Mouse (Mus musculus): ENCODE measurements around the gene Prkag2. TPM values are rescaled to one million over a fixed set of nuclear protein-coding genes. Genes with fewer than 3 reads are reported as not detected.

The Prkag2 gene
- polyA plus RNA-seq, 1 experiment from 2014 or later = 38.3 TPM

GRCm38 (mm10) chr5:24842274-24843102 lies 258.0 kb downstream of the Prkag2 start, which contains the start of gene Rheb:
Gene Rheb, minus strand, starts transcription at chr5:24842624.
- Histone ChIP-seq H3K36me3 (ENCODE audit: control insufficient read depth, insufficient read depth) (no peaks in the 10 kb centered on the region), H3K4me3 (ENCODE audit: low read depth, low read length) (peak within 1 kb of the TSS; percentile 87), H3K4me2 (replicated peaks; ENCODE audit: low read depth) (peak within 1 kb of the TSS; percentile 74), H3K9me3 (ENCODE audit: control insufficient read depth) (no peaks in the 10 kb centered on the region), H3K27me3 (replicated peaks; ENCODE audit: control insufficient read depth, insufficient read depth, low read length) (no peaks in the 10 kb centered on the region), H3K27ac (ENCODE audit: low read depth, low read length) (peak within 1 kb of the TSS; percentile 99), H3K4me1 (replicated peaks; ENCODE audit: control insufficient read depth, insufficient read depth, low read length) (0 out of 2 replicates have a peak, but pooled peaks cover 7% of the 10 kb centered on the region), H3K9ac (ENCODE audit: low read depth, low read length) (peak within 1 kb of the TSS; percentile 92)
- no peak for TF ChIP-seq CTCF (IDR thresholded peaks at IDR 0.05; ENCODE audit: low read depth)
- WGBS = under 1% methylated on average over 92 of the region's 92 CpGs
- peak; percentile 97 for ATAC-seq

- ATAC-seq = no peak; the same call in 1 of the 2 replicates
- no peaks in the 10 kb centered on the region for H3K27me3 ChIP-seq (replicated peaks; ENCODE audit: control insufficient read depth, insufficient read depth, low read length)
- no peaks in the 10 kb centered on the region for H3K9me3 ChIP-seq (ENCODE audit: control insufficient read depth)
- peak overlapping the region; percentile 99 for H3K27ac ChIP-seq (ENCODE audit: low read depth, low read length)
- H3K4me1 ChIP-seq (replicated peaks; ENCODE audit: control insufficient read depth, insufficient read depth, low read length) = 0 out of 2 replicates have a peak, but pooled peaks cover 7% of the 10 kb centered on the region
- under 1% methylated on average over 37 of the region's 50 CpGs for WGBS
- no peaks in the 10 kb centered on the region for H3K36me3 ChIP-seq (ENCODE audit: control insufficient read depth, insufficient read depth)
- H3K4me2 ChIP-seq (replicated peaks; ENCODE audit: low read depth) = peak overlapping the region; percentile 65
- TF ChIP-seq CTCF (IDR thresholded peaks at IDR 0.05; ENCODE audit: low read depth) = no peak
- H3K9ac ChIP-seq (ENCODE audit: low read depth, low read length) = peak overlapping the region; percentile 92
- peak overlapping the region; percentile 87 for H3K4me3 ChIP-seq (ENCODE audit: low read depth, low read length)
Observed at GRCm38 (mm10) chr5:24841662-24842273, 258.7 kb downstream of the Prkag2 start.

GRCm38 (mm10) chr5:24840975-24841431 lies 259.4 kb downstream of the Prkag2 start:
- Histone ChIP-seq H3K4me2 (replicated peaks; ENCODE audit: low read depth) (peak overlapping the region; percentile 65), H3K4me3 (ENCODE audit: low read depth, low read length) (peak overlapping the region; percentile 87), H3K27ac (ENCODE audit: low read depth, low read length) (peak overlapping the region; percentile 99; the same call in 1 of the 2 replicates), H3K36me3 (ENCODE audit: control insufficient read depth, insufficient read depth) (no peaks in the 10 kb centered on the region), H3K9me3 (ENCODE audit: control insufficient read depth) (no peaks in the 10 kb centered on the region), H3K27me3 (replicated peaks; ENCODE audit: control insufficient read depth, insufficient read depth, low read length) (no peaks in the 10 kb centered on the region), H3K4me1 (replicated peaks; ENCODE audit: control insufficient read depth, insufficient read depth, low read length) (0 out of 2 replicates have a peak, but pooled peaks cover 7% of the 10 kb centered on the region), H3K9ac (ENCODE audit: low read depth, low read length) (peak overlapping the region; percentile 92)
- WGBS = 6% methylated on average over 11 of the region's 11 CpGs
- TF ChIP-seq CTCF (IDR thresholded peaks at IDR 0.05; ENCODE audit: low read depth) = no peak
- no peak for ATAC-seq

GRCm38 (mm10) chr5:24834491-24834890 lies 266.0 kb downstream of the Prkag2 start:
- WGBS = 56% methylated on average over 5 of the region's 5 CpGs
- Histone ChIP-seq H3K4me2 (replicated peaks; ENCODE audit: low read depth) (no peak overlapping the region), H3K9me3 (ENCODE audit: control insufficient read depth) (no peaks in the 10 kb centered on the region), H3K4me1 (replicated peaks; ENCODE audit: control insufficient read depth, insufficient read depth, low read length) (peaks cover 10% of the 10 kb centered on the region), H3K9ac (ENCODE audit: low read depth, low read length) (no peak overlapping the region), H3K4me3 (ENCODE audit: low read depth, low read length) (no peak overlapping the region), H3K36me3 (ENCODE audit: control insufficient read depth, insufficient read depth) (no peaks in the 10 kb centered on the region), H3K27me3 (replicated peaks; ENCODE audit: control insufficient read depth, insufficient read depth, low read length) (no peaks in the 10 kb centered on the region), H3K27ac (ENCODE audit: low read depth, low read length) (peak overlapping the region; percentile 66; the same call in 1 of the 2 replicates)
- no peak for ATAC-seq
- TF ChIP-seq CTCF (IDR thresholded peaks at IDR 0.05; ENCODE audit: low read depth) = no peak

GRCm38 (mm10) chr5:24831912-24832311 lies 268.5 kb downstream of the Prkag2 start:
- Histone ChIP-seq H3K9ac (ENCODE audit: low read depth, low read length) (no peak overlapping the region), H3K36me3 (ENCODE audit: control insufficient read depth, insufficient read depth) (no peaks in the 10 kb centered on the region), H3K4me2 (replicated peaks; ENCODE audit: low read depth) (no peak overlapping the region), H3K4me3 (ENCODE audit: low read depth, low read length) (no peak overlapping the region), H3K9me3 (ENCODE audit: control insufficient read depth) (no peaks in the 10 kb centered on the region), H3K27me3 (replicated peaks; ENCODE audit: control insufficient read depth, insufficient read depth, low read length) (no peaks in the 10 kb centered on the region), H3K27ac (ENCODE audit: low read depth, low read length) (no peak overlapping the region), H3K4me1 (replicated peaks; ENCODE audit: control insufficient read depth, insufficient read depth, low read length) (peaks cover 13% of the 10 kb centered on the region)
- TF ChIP-seq CTCF (IDR thresholded peaks at IDR 0.05; ENCODE audit: low read depth) = no peak
- ATAC-seq = no peak
- 69% methylated on average over 3 of the region's 3 CpGs for WGBS

GRCm38 (mm10) chr5:24828446-24828845 lies 272.0 kb downstream of the Prkag2 start:
- no peaks in the 10 kb centered on the region for H3K36me3 ChIP-seq (ENCODE audit: control insufficient read depth, insufficient read depth)
- no peaks in the 10 kb centered on the region for H3K9me3 ChIP-seq (ENCODE audit: control insufficient read depth)
- peak; percentile 31; the same call in 1 of the 2 replicates for TF ChIP-seq CTCF (IDR thresholded peaks at IDR 0.05; ENCODE audit: low read depth)
- ATAC-seq = no peak
- 73% methylated on average over 3 of the region's 3 CpGs for WGBS
- H3K4me2 ChIP-seq (replicated peaks; ENCODE audit: low read depth) = no peak overlapping the region
- no peak overlapping the region for H3K27ac ChIP-seq (ENCODE audit: low read depth, low read length)
- peaks cover 13% of the 10 kb centered on the region for H3K4me1 ChIP-seq (replicated peaks; ENCODE audit: control insufficient read depth, insufficient read depth, low read length)
- H3K4me3 ChIP-seq (ENCODE audit: low read depth, low read length) = no peak overlapping the region
- H3K27me3 ChIP-seq (replicated peaks; ENCODE audit: control insufficient read depth, insufficient read depth, low read length) = no peaks in the 10 kb centered on the region
- no peak overlapping the region for H3K9ac ChIP-seq (ENCODE audit: low read depth, low read length)

Measured in intestine, postnatal 0 days (tissue).